In genomic region chr3:152300376-152301337, GRCm38 (mm10) we compare ENCODE assay signal across 12 mouse cellular contexts. TPM values are rescaled to one million over a fixed set of nuclear protein-coding genes. Genes with fewer than 3 reads are reported as not detected.
DNase-seq lines count a peak whose midpoint lies in the region; TF ChIP-seq lines count a peak whose summit lies in the region.
"Had no signal": no experiment of that assay in that cellular context is flagged by ENCODE, and none has a peak within 500 bp of the region (broad histone marks: within the 10 kb centered on the region; RNA-seq: fewer than 3 reads in every experiment).

No protein-coding gene starts in this region.

- no peak overlapping the region for H3K4me3 ChIP-seq in left cerebral cortex, adult 2 months
- H3K4me3 ChIP-seq: hindbrain, embryonic 13.5 days; liver, embryonic 15.5 days had no signal

- no peak overlapping the region for H3K27ac ChIP-seq in left cerebral cortex, adult 2 months
- H3K27ac ChIP-seq: hindbrain, embryonic 13.5 days; liver, embryonic 15.5 days had no signal

- intact Hi-C loops in left cerebral cortex, adult 2 months (cut with DNase I), result no loop called here
- intact Hi-C loops in left cerebral cortex, postnatal 4 days (cut with DNase I), result no loop called here

- peak; percentile 84 for DNase-seq in heart, adult 11 months
- DNase-seq in heart, adult 8-10 months (ENCODE audit: low spot score), result no peak
- no peak for DNase-seq in left cerebral cortex, adult 2 months (ENCODE audit: extremely low spot score in 1 of 2, low spot score in 2 of 2)
- no peak for DNase-seq in left cerebral cortex, postnatal 4 days
- DNase-seq in thymus, postnatal 4 days, result peak; percentile 34
- DNase-seq in thymus, postnatal 25 days, result no peak
- DNase-seq in adrenal gland, postnatal 14 days, result no peak
- DNase-seq in testis, postnatal 10 days (ENCODE audit: low spot score), result no peak
- DNase-seq: adrenal gland, postnatal 10 days; right cerebral cortex, postnatal 4 days had no signal

- TF ChIP-seq CTCF in left cerebral cortex, adult 2 months (IDR thresholded peaks at IDR 0.05), result peak; percentile 19

RNA-seq across cellular contexts. Expression of gene Nexn, which starts 34.5 kb away (rescaled TPM):
- total RNA-seq in heart, adult 8-10 months (2022), result 100 to 1,000 TPM; 264 to 407 (median 333) TPM
- total RNA-seq in left cerebral cortex, adult 2 months (2021), result 1 to 10 TPM; 1.4 to 5.0 TPM
- total RNA-seq in left cerebral cortex, postnatal 4 days (2021), result 1 to 10 TPM; 2.4 to 6.0 TPM
- 7.6 and 7.9 TPM in 2 replicates for total RNA-seq in adrenal gland, postnatal 14 days (2021)

RNA-seq across cellular contexts. Expression of gene Miga1, which starts 39.5 kb away (rescaled TPM):
- 10 to 100 TPM; 10.4 to 15.8 (median 10.9) TPM for total RNA-seq in heart, adult 8-10 months (2022)
- total RNA-seq in left cerebral cortex, adult 2 months (2021), result 10 to 100 TPM; 76.2 to 78.3 TPM
- total RNA-seq in left cerebral cortex, postnatal 4 days (2021), result 10 to 100 TPM; 49.6 to 52.0 TPM
- total RNA-seq in adrenal gland, postnatal 14 days (2021), result 9.3 and 11.5 TPM in 2 replicates

RNA-seq across cellular contexts. Expression of gene Usp33, which starts 45.6 kb away (rescaled TPM):
- total RNA-seq in heart, adult 8-10 months (2022), result 10 to 100 TPM; 24.5 to 25.5 (median 24.6) TPM
- 100 to 1,000 TPM; 129 to 136 TPM for total RNA-seq in left cerebral cortex, adult 2 months (2021)
- 100 to 1,000 TPM; 120 to 129 TPM for total RNA-seq in left cerebral cortex, postnatal 4 days (2021)
- 73.5 and 83.9 TPM in 2 replicates for total RNA-seq in adrenal gland, postnatal 14 days (2021)

Comparison
In these comparisons a context has a peak if more than half of its experiments do, and no peak if none do; other contexts are left out.
1. DNase-seq: peak in heart, adult 11 months (single experiment) and thymus, postnatal 4 days (single experiment); none in heart, adult 8-10 months (single experiment), left cerebral cortex, adult 2 months (0 of 2), left cerebral cortex, postnatal 4 days (single experiment), thymus, postnatal 25 days (single experiment), adrenal gland, postnatal 14 days (single experiment) and testis, postnatal 10 days (single experiment).
2. RNA of gene Nexn, which starts 34.5 kb away (total RNA-seq): 264 to 407 TPM in heart, adult 8-10 months; 7.6 to 7.9 TPM in adrenal gland, postnatal 14 days, 2.4 to 6.0 TPM in left cerebral cortex, postnatal 4 days and 1.4 to 5.0 TPM in left cerebral cortex, adult 2 months; every median in the first group is over 10 times any median in the second.